Mouse (Mus musculus): ENCODE results near the gene Prss56. TPM values are rescaled to one million over a fixed set of nuclear protein-coding genes. Genes with fewer than 3 reads are reported as not detected.

Prss56 gene
- polyA plus RNA-seq, 1 experiment from 2014 or later = 1.9 TPM

GRCm38 (mm10) chr1:87155531-87156198 is 27.4 kb upstream of the Prss56 start:
- peaks cover 8% of the 10 kb centered on the region; the same call in 1 of the 2 replicates for H3K4me1 ChIP-seq (replicated peaks; ENCODE audit: control insufficient read depth, insufficient read depth, low read length)
- peak overlapping the region; percentile 41 for H3K4me3 ChIP-seq (ENCODE audit: low read depth, low read length)
- H3K4me2 ChIP-seq (replicated peaks; ENCODE audit: low read depth, low read length) = peak overlapping the region; percentile 74
- no peak overlapping the region for H3K27ac ChIP-seq (ENCODE audit: low read depth, low read length)
- DNase-seq (ENCODE audit: low spot score) (peak; percentile 74), ATAC-seq (ENCODE audit: low FRiP score) (peak; percentile 37; the same call in 1 of the 2 replicates)
- H3K27me3 ChIP-seq (ENCODE audit: control insufficient read depth, insufficient read depth, low read length) = peaks cover 79% of the 10 kb centered on the region
- no peaks in the 10 kb centered on the region for H3K36me3 ChIP-seq (ENCODE audit: control insufficient read depth, insufficient read depth, low read length)
- H3K9ac ChIP-seq (ENCODE audit: low read depth, low read length) = peak overlapping the region; percentile 50
- under 1% methylated on average over 42 of the region's 56 CpGs for WGBS
- no peaks in the 10 kb centered on the region for H3K9me3 ChIP-seq (ENCODE audit: control insufficient read depth, low read length)

GRCm38 (mm10) chr1:87156199-87156587 is 26.9 kb upstream of the Prss56 start, which contains the start of gene Ecel1:
Gene Ecel1 (minus strand): TSS chr1:87156521.
- DNase-seq (ENCODE audit: low spot score) = peak; percentile 43
- ATAC-seq (ENCODE audit: low FRiP score) = peak; percentile 39; the same call in 1 of the 2 replicates
- Histone ChIP-seq H3K9me3 (ENCODE audit: control insufficient read depth, low read length) (no peaks in the 10 kb centered on the region), H3K27me3 (ENCODE audit: control insufficient read depth, insufficient read depth, low read length) (peaks cover 76% of the 10 kb centered on the region), H3K9ac (ENCODE audit: low read depth, low read length) (peak within 1 kb of the TSS; percentile 50), H3K4me2 (replicated peaks; ENCODE audit: low read depth, low read length) (peak within 1 kb of the TSS; percentile 74), H3K4me3 (ENCODE audit: low read depth, low read length) (peak within 1 kb of the TSS; percentile 41), H3K4me1 (replicated peaks; ENCODE audit: control insufficient read depth, insufficient read depth, low read length) (peaks cover 8% of the 10 kb centered on the region; the same call in 1 of the 2 replicates), H3K27ac (ENCODE audit: low read depth, low read length) (no peak within 1 kb of the TSS), H3K36me3 (ENCODE audit: control insufficient read depth, insufficient read depth, low read length) (no peaks in the 10 kb centered on the region)
- 3% methylated on average over 12 of the region's 12 CpGs for WGBS

- Histone ChIP-seq H3K27ac (ENCODE audit: low read depth, low read length) (no peak overlapping the region), H3K9me3 (ENCODE audit: control insufficient read depth, low read length) (no peaks in the 10 kb centered on the region), H3K4me2 (replicated peaks; ENCODE audit: low read depth, low read length) (no peak overlapping the region), H3K9ac (ENCODE audit: low read depth, low read length) (no peak overlapping the region), H3K4me3 (ENCODE audit: low read depth, low read length) (no peak overlapping the region), H3K36me3 (ENCODE audit: control insufficient read depth, insufficient read depth, low read length) (no peaks in the 10 kb centered on the region), H3K27me3 (ENCODE audit: control insufficient read depth, insufficient read depth, low read length) (peaks cover 44% of the 10 kb centered on the region), H3K4me1 (replicated peaks; ENCODE audit: control insufficient read depth, insufficient read depth, low read length) (peaks cover 4% of the 10 kb centered on the region; the same call in 1 of the 2 replicates)
- ATAC-seq (ENCODE audit: low FRiP score) = no peak
- no peak for DNase-seq (ENCODE audit: low spot score)
- 86% methylated on average over 3 of the region's 3 CpGs for WGBS
These were observed 23.7 kb upstream of the Prss56 start for GRCm38 (mm10) chr1:87159396-87159795.

- Histone ChIP-seq H3K36me3 (ENCODE audit: control insufficient read depth, insufficient read depth, low read length) (no peaks in the 10 kb centered on the region), H3K9ac (ENCODE audit: low read depth, low read length) (no peak overlapping the region), H3K27ac (ENCODE audit: low read depth, low read length) (0 out of 2 replicates have a peak overlapping the region, but pooled peaks have one; percentile 17), H3K4me1 (replicated peaks; ENCODE audit: control insufficient read depth, insufficient read depth, low read length) (no peaks in the 10 kb centered on the region), H3K9me3 (ENCODE audit: control insufficient read depth, low read length) (no peaks in the 10 kb centered on the region), H3K4me3 (ENCODE audit: low read depth, low read length) (no peak overlapping the region), H3K27me3 (ENCODE audit: control insufficient read depth, insufficient read depth, low read length) (no peaks in the 10 kb centered on the region), H3K4me2 (replicated peaks; ENCODE audit: low read depth, low read length) (no peak overlapping the region)
- 38% methylated on average over 11 of the region's 11 CpGs for WGBS
- ATAC-seq (ENCODE audit: low FRiP score) = peak; percentile 73
- DNase-seq (ENCODE audit: low spot score) = no peak
These were observed 18.8 kb upstream of the Prss56 start for GRCm38 (mm10) chr1:87164164-87164795.

GRCm38 (mm10) chr1:87164796-87165184 is 18.3 kb upstream of the Prss56 start:
- DNase-seq (ENCODE audit: low spot score) = no peak
- H3K27ac ChIP-seq (ENCODE audit: low read depth, low read length) = no peak overlapping the region
- 47% methylated on average over 9 of the region's 9 CpGs for WGBS

GRCm38 (mm10) chr1:87170458-87170857 is 12.7 kb upstream of the Prss56 start:
- H3K27me3 ChIP-seq (ENCODE audit: control insufficient read depth, insufficient read depth, low read length) = no peaks in the 10 kb centered on the region; the same call in 1 of the 2 replicates
- peak; percentile 63 for ATAC-seq (ENCODE audit: low FRiP score)
- H3K4me2 ChIP-seq (replicated peaks; ENCODE audit: low read depth, low read length) = no peak overlapping the region
- H3K4me3 ChIP-seq (ENCODE audit: low read depth, low read length) = no peak overlapping the region
- 12% methylated on average over 19 of the region's 19 CpGs for WGBS
- peaks cover 5% of the 10 kb centered on the region; the same call in 1 of the 2 replicates for H3K4me1 ChIP-seq (replicated peaks; ENCODE audit: control insufficient read depth, insufficient read depth, low read length)
- DNase-seq (ENCODE audit: low spot score) = peak; percentile 49
- no peak overlapping the region for H3K9ac ChIP-seq (ENCODE audit: low read depth, low read length)
- no peaks in the 10 kb centered on the region for H3K36me3 ChIP-seq (ENCODE audit: control insufficient read depth, insufficient read depth, low read length)
- H3K9me3 ChIP-seq (ENCODE audit: control insufficient read depth, low read length) = no peaks in the 10 kb centered on the region
- H3K27ac ChIP-seq (ENCODE audit: low read depth, low read length) = peak overlapping the region; percentile 66; the same call in 1 of the 2 replicates

More at GRCm38 (mm10) chr1:87164796-87165184, 18.3 kb upstream of the Prss56 start:
- Histone ChIP-seq H3K4me3 (ENCODE audit: low read depth, low read length) (no peak overlapping the region), H3K9me3 (ENCODE audit: control insufficient read depth, low read length) (no peaks in the 10 kb centered on the region), H3K4me2 (replicated peaks; ENCODE audit: low read depth, low read length) (no peak overlapping the region), H3K27me3 (ENCODE audit: control insufficient read depth, insufficient read depth, low read length) (no peaks in the 10 kb centered on the region), H3K9ac (ENCODE audit: low read depth, low read length) (no peak overlapping the region), H3K36me3 (ENCODE audit: control insufficient read depth, insufficient read depth, low read length) (no peaks in the 10 kb centered on the region), H3K4me1 (replicated peaks; ENCODE audit: control insufficient read depth, insufficient read depth, low read length) (no peaks in the 10 kb centered on the region)
- no peak for ATAC-seq (ENCODE audit: low FRiP score)

- Histone ChIP-seq H3K9ac (ENCODE audit: low read depth, low read length) (no peak overlapping the region), H3K27ac (ENCODE audit: low read depth, low read length) (peak overlapping the region; percentile 63; the same call in 1 of the 2 replicates), H3K4me2 (replicated peaks; ENCODE audit: low read depth, low read length) (no peak overlapping the region), H3K36me3 (ENCODE audit: control insufficient read depth, insufficient read depth, low read length) (no peaks in the 10 kb centered on the region), H3K4me3 (ENCODE audit: low read depth, low read length) (no peak overlapping the region), H3K9me3 (ENCODE audit: control insufficient read depth, low read length) (no peaks in the 10 kb centered on the region), H3K4me1 (replicated peaks; ENCODE audit: control insufficient read depth, insufficient read depth, low read length) (peaks cover 5% of the 10 kb centered on the region; the same call in 1 of the 2 replicates), H3K27me3 (ENCODE audit: control insufficient read depth, insufficient read depth, low read length) (no peaks in the 10 kb centered on the region; the same call in 1 of the 2 replicates)
- ATAC-seq (ENCODE audit: low FRiP score) = no peak
- no peak for DNase-seq (ENCODE audit: low spot score)
- 92% methylated on average over 1 of the region's 1 CpGs for WGBS
These were observed 11.8 kb upstream of the Prss56 start for GRCm38 (mm10) chr1:87171312-87171711.

- Histone ChIP-seq H3K4me1 (replicated peaks; ENCODE audit: control insufficient read depth, insufficient read depth, low read length) (peaks cover 5% of the 10 kb centered on the region; the same call in 1 of the 2 replicates), H3K9ac (ENCODE audit: low read depth, low read length) (no peak overlapping the region), H3K27ac (ENCODE audit: low read depth, low read length) (peak overlapping the region; percentile 63), H3K4me2 (replicated peaks; ENCODE audit: low read depth, low read length) (no peak overlapping the region), H3K27me3 (ENCODE audit: control insufficient read depth, insufficient read depth, low read length) (no peaks in the 10 kb centered on the region; the same call in 1 of the 2 replicates), H3K4me3 (ENCODE audit: low read depth, low read length) (no peak overlapping the region), H3K9me3 (ENCODE audit: control insufficient read depth, low read length) (no peaks in the 10 kb centered on the region), H3K36me3 (ENCODE audit: control insufficient read depth, insufficient read depth, low read length) (no peaks in the 10 kb centered on the region)
- WGBS = 47% methylated on average over 9 of the region's 9 CpGs
- DNase-seq (ENCODE audit: low spot score) (peak; percentile 47), ATAC-seq (ENCODE audit: low FRiP score) (no peak)
These were observed 10.8 kb upstream of the Prss56 start for GRCm38 (mm10) chr1:87172316-87172715.
